Comparison of ENCODE assay signal across 8 mouse cellular contexts in the genomic region with DNA sequence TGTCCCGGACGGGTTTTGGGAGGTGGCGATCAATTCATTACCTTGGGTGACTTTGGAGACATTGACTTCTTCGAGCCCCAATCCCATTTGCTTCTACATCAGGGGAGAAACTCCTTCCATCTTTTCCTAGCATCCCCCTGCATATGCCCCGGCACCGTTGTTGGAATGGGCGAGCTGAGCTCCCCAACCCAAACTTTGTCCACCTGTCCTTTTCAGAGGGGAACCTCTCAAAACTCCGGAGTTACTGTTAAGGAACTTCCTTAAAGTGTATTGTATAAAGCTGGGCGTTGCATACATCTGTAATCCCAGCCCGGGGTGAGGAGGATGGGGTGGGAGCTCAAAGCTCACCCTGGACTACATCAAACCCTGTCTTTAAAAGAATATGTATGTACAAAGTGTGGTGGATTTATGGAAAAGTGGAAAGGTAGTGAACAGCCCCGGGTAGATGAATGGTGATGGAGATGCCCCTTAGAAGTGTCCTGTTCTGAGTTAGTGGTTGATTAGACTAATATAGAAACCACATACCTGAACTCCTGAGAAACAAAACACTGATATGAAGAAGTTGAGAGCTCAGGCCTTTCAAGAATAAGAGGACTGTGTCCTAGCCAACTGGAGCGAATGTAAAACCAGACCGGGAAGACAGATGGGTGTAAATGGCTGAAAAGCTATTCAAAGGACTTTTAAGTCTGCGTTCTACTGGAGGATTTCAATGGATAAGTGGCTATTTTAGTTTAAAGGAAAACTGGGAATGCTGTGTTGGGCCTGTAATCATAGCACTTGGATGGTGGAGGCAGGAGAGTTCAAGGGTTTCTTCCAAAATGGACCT. TPM values are rescaled to one million over a fixed set of nuclear protein-coding genes. Genes with fewer than 3 reads are reported as not detected.
DNase-seq lines count a peak whose midpoint lies in the region; ATAC-seq and TF ChIP-seq lines count a peak whose summit lies in the region.

No protein-coding gene starts in this region.

- intact Hi-C loops in gastrocnemius, postnatal 14 days (cut with DNase I; ENCODE audit: low total_unique reads), result no loop called here

- H3K4me2 ChIP-seq in kidney, postnatal 0 days (ENCODE audit: low read length), result peak overlapping the region; percentile 79
- peak overlapping the region; percentile 77 for H3K4me2 ChIP-seq in myocyte (ENCODE audit: low read depth)

- 10% methylated on average over 14 of the region's 14 CpGs for WGBS in kidney, postnatal 0 days

- H3K9ac ChIP-seq in kidney, postnatal 0 days (ENCODE audit: low read depth, low read length), result peak overlapping the region; percentile 67

- no peak for TF ChIP-seq CTCF in kidney, postnatal 0 days (IDR thresholded peaks at IDR 0.05; ENCODE audit: low read depth)

- no peak for ATAC-seq in kidney, postnatal 0 days (replicated peaks; ENCODE audit: low FRiP score, low read depth)
- ATAC-seq in inflammation-experienced regulatory T-cells, adult 6 months, result peak; percentile 20

- no peaks in the 10 kb centered on the region for H3K36me3 ChIP-seq in kidney, postnatal 0 days (ENCODE audit: insufficient read depth, low read length)
- peaks cover 9% of the 10 kb centered on the region for H3K36me3 ChIP-seq in myocyte (ENCODE audit: control insufficient read depth, insufficient read depth)

- DNase-seq in kidney, postnatal 0 days (ENCODE audit: low spot score), result peak; percentile 17
- DNase-seq in kidney, adult 11 months, result no peak
- DNase-seq in c-Kit-positive CD71-positive TER-119-negative erythroid progenitor cells, embryonic 14.5 days (ENCODE audit: low read depth), result peak; percentile 5
- DNase-seq in gastrocnemius, postnatal 14 days, result no peak
- no peak for DNase-seq in frontal cortex, postnatal 36 days (ENCODE audit: low spot score in 2 of 2)
- no peak for DNase-seq in cerebellum, postnatal 4 days (ENCODE audit: low spot score in 2 of 2)

- H3K4me3 ChIP-seq in kidney, postnatal 0 days (replicated peaks; ENCODE audit: low read depth, low read length), result peak overlapping the region; percentile 64
- H3K4me3 ChIP-seq in myocyte, result peak overlapping the region; percentile 82

- peaks cover 29% of the 10 kb centered on the region for H3K79me2 ChIP-seq in myocyte (ENCODE audit: control insufficient read depth, insufficient read depth)

- no peaks in the 10 kb centered on the region for H3K27me3 ChIP-seq in kidney, postnatal 0 days (ENCODE audit: insufficient read depth, low read length)
- no peaks in the 10 kb centered on the region for H3K27me3 ChIP-seq in myocyte (ENCODE audit: control insufficient read depth, insufficient read depth, insufficient read length)

- peaks cover 8% of the 10 kb centered on the region for H3K4me1 ChIP-seq in kidney, postnatal 0 days (replicated peaks; ENCODE audit: insufficient read depth, low read length)

- no peaks in the 10 kb centered on the region for H3K9me3 ChIP-seq in kidney, postnatal 0 days (replicated peaks; ENCODE audit: low read length)

- peak overlapping the region; percentile 32 for H3ac ChIP-seq in myocyte (ENCODE audit: control insufficient read depth, insufficient read length)

- H3K27ac ChIP-seq in kidney, postnatal 0 days, result peak overlapping the region; percentile 93

- no peak for TF ChIP-seq POLR2A in myocyte (IDR thresholded peaks at IDR 0.05; ENCODE audit: insufficient read length, low read depth)

TF ChIP-seq in myocyte, 11 proteins besides CTCF, POLR2A, EP300 and RAD21:
- TF ChIP-seq SRF (IDR thresholded peaks at IDR 0.05; ENCODE audit: control insufficient read depth, insufficient read length, low read depth), result no peak
- no peak for TF ChIP-seq TCF3 (IDR thresholded peaks at IDR 0.05; ENCODE audit: insufficient read length, low read depth)
- no peak for TF ChIP-seq MAX (IDR thresholded peaks at IDR 0.05; ENCODE audit: low read depth)
- no peak for TF ChIP-seq MYOD1 (IDR thresholded peaks at IDR 0.05; ENCODE audit: control insufficient read depth in 1 of 3, insufficient read length in 2 of 3, low read depth in 2 of 3)
- TF ChIP-seq CEBPB (IDR thresholded peaks at IDR 0.05; ENCODE audit: insufficient read depth, poor library complexity, severe bottlenecking), result no peak
- no peak for TF ChIP-seq MYOG (IDR thresholded peaks at IDR 0.05; ENCODE audit: control insufficient read depth in 1 of 3, insufficient read depth in 1 of 3, insufficient read length in 2 of 3, low read depth in 2 of 3)
- no peak for TF ChIP-seq USF1 (IDR thresholded peaks at IDR 0.05; ENCODE audit: low read depth)
- TF ChIP-seq E2F4 (IDR thresholded peaks at IDR 0.05; ENCODE audit: insufficient read depth), result no peak
- no peak for TF ChIP-seq TCF12 (IDR thresholded peaks at IDR 0.05; ENCODE audit: insufficient read depth, poor library complexity, severe bottlenecking)

RNA-seq across cellular contexts. Expression of a gene that starts 0.7 kb away (rescaled TPM):
- polyA plus RNA-seq in kidney, postnatal 0 days (2015; fragmentation: Nextera tagmentation; extraction: Ambion mirVana), result 17.7 and 18.0 TPM in 2 replicates
- 10 to 100 TPM; 12.8 to 26.7 (median 18.3) TPM for polyA plus RNA-seq in inflammation-experienced regulatory T-cells, adult 6 months (2017; shearing (Covaris generic))
- polyA plus RNA-seq in myocyte (2012; fragmentation: generic; extraction: Trizol), result 25.8 TPM
- 10 to 100 TPM; 10.0 to 11.1 TPM for total RNA-seq in gastrocnemius, postnatal 14 days (2021)

Comparison
In these comparisons a context has a peak if more than half of its experiments do, and no peak if none do; other contexts are left out.
1. DNase-seq: peak in kidney, postnatal 0 days (single experiment) and c-Kit-positive CD71-positive TER-119-negative erythroid progenitor cells, embryonic 14.5 days (single experiment); none in kidney, adult 11 months (single experiment), gastrocnemius, postnatal 14 days (single experiment), frontal cortex, postnatal 36 days (0 of 2) and cerebellum, postnatal 4 days (0 of 2).